Comparison of ENCODE assay signal across 13 mouse cellular contexts in genomic region chr1:36091246-36091645, GRCm38 (mm10). TPM values are rescaled to one million over a fixed set of nuclear protein-coding genes. Genes with fewer than 3 reads are reported as not detected.
A peak's percentile ranks its signal among the peaks of the same experiment; 100 is the strongest.
DNase-seq lines count a peak whose midpoint lies in the region; ATAC-seq and TF ChIP-seq lines count a peak whose summit lies in the region.
"Had no signal": no experiment of that assay in that cellular context is flagged by ENCODE, and none has a peak within 500 bp of the region (broad histone marks: within the 10 kb centered on the region; RNA-seq: fewer than 3 reads in every experiment).

No protein-coding gene starts in this region.

- H3K27ac ChIP-seq in lung, embryonic 14.5 days (ENCODE audit: low read depth) = no peak overlapping the region
- H3K27ac ChIP-seq in liver, embryonic 16.5 days (ENCODE audit: low read length) = peak overlapping the region; percentile 99
- peak overlapping the region; percentile 84 for H3K27ac ChIP-seq in stomach, embryonic 16.5 days (ENCODE audit: low read length)
- H3K27ac ChIP-seq: hindbrain, embryonic 15.5 days had no signal

- H3K9ac ChIP-seq in lung, embryonic 14.5 days = no peak overlapping the region
- peak overlapping the region; percentile 71 for H3K9ac ChIP-seq in liver, embryonic 16.5 days (ENCODE audit: low read depth, low read length)
- no peak overlapping the region for H3K9ac ChIP-seq in stomach, embryonic 16.5 days (ENCODE audit: low read length)
- H3K9ac ChIP-seq: hindbrain, embryonic 15.5 days had no signal

- H3K27me3 ChIP-seq in lung, embryonic 14.5 days (ENCODE audit: insufficient read depth, low read length) = no peaks in the 10 kb centered on the region
- no peaks in the 10 kb centered on the region for H3K27me3 ChIP-seq in liver, embryonic 16.5 days (ENCODE audit: control insufficient read depth, insufficient read depth, low read depth, low read length)
- H3K27me3 ChIP-seq in stomach, embryonic 16.5 days (ENCODE audit: control insufficient read depth, insufficient read depth, low read length) = no peaks in the 10 kb centered on the region
- H3K27me3 ChIP-seq: hindbrain, embryonic 15.5 days had no signal

- no peak overlapping the region for H3K4me2 ChIP-seq in lung, embryonic 14.5 days
- H3K4me2 ChIP-seq in liver, embryonic 16.5 days (ENCODE audit: low read depth, low read length) = peak overlapping the region; percentile 69
- no peak overlapping the region for H3K4me2 ChIP-seq in stomach, embryonic 16.5 days (ENCODE audit: low read depth, low read length)
- H3K4me2 ChIP-seq: hindbrain, embryonic 15.5 days had no signal

- no peak overlapping the region for H3K4me3 ChIP-seq in lung, embryonic 14.5 days (ENCODE audit: low read depth, low read length)
- peak overlapping the region; percentile 37 for H3K4me3 ChIP-seq in liver, embryonic 16.5 days (ENCODE audit: low read depth, low read length)
- no peak overlapping the region for H3K4me3 ChIP-seq in stomach, embryonic 16.5 days (replicated peaks; ENCODE audit: low read length)
- H3K4me3 ChIP-seq: hindbrain, embryonic 15.5 days; myocyte had no signal

- H3K4me1 ChIP-seq in lung, embryonic 14.5 days (ENCODE audit: insufficient read depth) = peaks cover 9% of the 10 kb centered on the region; the same call in 1 of the 2 replicates
- H3K4me1 ChIP-seq in liver, embryonic 16.5 days (ENCODE audit: control insufficient read depth, low read depth, low read length) = peaks cover 92% of the 10 kb centered on the region
- H3K4me1 ChIP-seq in stomach, embryonic 16.5 days (ENCODE audit: control insufficient read depth, insufficient read depth, low read length) = peaks cover 66% of the 10 kb centered on the region

- no peak for DNase-seq in lung, embryonic 14.5 days
- no peak for DNase-seq in lung, postnatal 36 days
- DNase-seq in kidney, postnatal 10 days = no peak
- DNase-seq in frontal cortex, adult 2 months (ENCODE audit: extremely low spot score in 1 of 2, low spot score in 1 of 2) = no peak
- DNase-seq in heart, adult 9 months (ENCODE audit: low spot score in 2 of 2) = no peak
- DNase-seq: B cell, adult 2 months; cerebellum, adult 2 months; lung, adult 2 months had no signal

- peak; percentile 26 for ATAC-seq in lung, embryonic 14.5 days (ENCODE audit: insufficient read depth)
- peak; percentile 69 for ATAC-seq in erythroid progenitor cell, adult 5-6 weeks (replicated peaks; ENCODE audit: low FRiP score, poor library complexity, severe bottlenecking)
- peak; percentile 81 for ATAC-seq in liver, embryonic 16.5 days (ENCODE audit: low read depth)
- peak; percentile 12; the same call in 1 of the 2 replicates for ATAC-seq in stomach, embryonic 16.5 days (ENCODE audit: insufficient read depth, low FRiP score)

- H3K9me3 ChIP-seq in lung, embryonic 14.5 days (ENCODE audit: low read depth, low read length) = no peaks in the 10 kb centered on the region
- no peaks in the 10 kb centered on the region for H3K9me3 ChIP-seq in liver, embryonic 16.5 days (replicated peaks; ENCODE audit: control insufficient read depth, low read length)
- H3K9me3 ChIP-seq in stomach, embryonic 16.5 days (replicated peaks; ENCODE audit: control insufficient read depth, low read length) = no peaks in the 10 kb centered on the region
- H3K9me3 ChIP-seq: hindbrain, embryonic 15.5 days had no signal

- 68% methylated on average over 6 of the region's 6 CpGs for WGBS in lung, embryonic 14.5 days
- 14% methylated on average over 6 of the region's 6 CpGs for WGBS in liver, embryonic 16.5 days (ENCODE audit: insufficient replicate concordance)
- WGBS in stomach, embryonic 16.5 days = 56% methylated on average over 6 of the region's 6 CpGs

- H3K36me3 ChIP-seq in lung, embryonic 14.5 days (ENCODE audit: insufficient read depth) = peaks cover 20% of the 10 kb centered on the region
- H3K36me3 ChIP-seq in liver, embryonic 16.5 days (ENCODE audit: control insufficient read depth, insufficient read depth) = peaks cover 31% of the 10 kb centered on the region
- H3K36me3 ChIP-seq in stomach, embryonic 16.5 days (ENCODE audit: control insufficient read depth, insufficient read depth, low read length) = no peaks in the 10 kb centered on the region; the same call in 1 of the 2 replicates

- no peak for TF ChIP-seq CTCF in lung, embryonic 14.5 days (IDR thresholded peaks at IDR 0.05; ENCODE audit: low read depth)

RNA-seq across cellular contexts. Expression of gene Hs6st1, which starts 23.0 kb away (rescaled TPM):
- 14.2 and 16.2 TPM in 2 replicates for polyA plus RNA-seq in lung, embryonic 14.5 days (2014; fragmentation: Nextera tagmentation; extraction: Ambion mirVana)
- 205 and 226 TPM in 2 replicates for total RNA-seq in erythroid progenitor cell, adult 5-6 weeks (2015; ENCODE audit: low replicate concordance)
- total RNA-seq in erythroid progenitor cell, adult 5-6 weeks (2017; ENCODE audit: low replicate concordance) = 148 and 153 TPM in 2 replicates
- 4.7 and 5.2 TPM in 2 replicates for polyA plus RNA-seq in liver, embryonic 16.5 days (2015; fragmentation: Nextera tagmentation; extraction: Ambion mirVana)
- polyA plus RNA-seq in stomach, embryonic 16.5 days (2015; fragmentation: Nextera tagmentation; extraction: Ambion mirVana) = 4.8 and 5.2 TPM in 2 replicates
- 44.8 and 44.9 TPM in 2 replicates for polyA plus RNA-seq in frontal cortex, adult 2 months (2012; rRNA removed)

Comparison
In these comparisons a context has a peak if more than half of its experiments do, and no peak if none do; other contexts are left out.
1. ATAC-seq: peak in every context shown above with its lines; median percentile 81 in liver, embryonic 16.5 days; 69 in erythroid progenitor cell, adult 5-6 weeks; 26 in lung, embryonic 14.5 days; 12 in stomach, embryonic 16.5 days.